Mouse (Mus musculus): ENCODE measurements around the gene Rab3il1. TPM values are rescaled to one million over a fixed set of nuclear protein-coding genes. Genes with fewer than 3 reads are reported as not detected.

Rab3il1 gene
- total RNA-seq, 2 experiments from 2014 or later = 7.9 to 8.7 TPM

DNA sequence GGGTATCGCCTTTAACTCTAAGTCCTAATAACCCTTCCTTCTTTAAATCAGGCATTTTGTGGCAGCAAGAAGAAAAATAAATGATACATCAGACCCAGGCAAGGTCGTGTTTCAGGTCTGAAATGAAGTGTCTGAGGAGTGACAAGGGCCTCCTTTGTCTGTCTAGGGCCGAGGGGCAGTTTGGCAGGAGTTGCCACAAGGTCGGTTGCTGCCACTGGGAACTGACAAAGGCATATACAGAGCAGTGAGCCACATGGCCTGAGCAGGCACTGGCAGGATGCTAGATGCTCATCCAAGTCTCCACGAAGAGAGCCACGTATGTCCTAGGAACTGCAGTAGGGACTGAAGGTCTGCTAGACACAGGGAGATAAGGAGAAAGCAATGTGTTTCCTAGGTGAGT is 76.9 kb downstream of the Rab3il1 start:
- no peak for DNase-seq
- intact Hi-C loops (cut with DNase I) = no loop called here

DNA sequence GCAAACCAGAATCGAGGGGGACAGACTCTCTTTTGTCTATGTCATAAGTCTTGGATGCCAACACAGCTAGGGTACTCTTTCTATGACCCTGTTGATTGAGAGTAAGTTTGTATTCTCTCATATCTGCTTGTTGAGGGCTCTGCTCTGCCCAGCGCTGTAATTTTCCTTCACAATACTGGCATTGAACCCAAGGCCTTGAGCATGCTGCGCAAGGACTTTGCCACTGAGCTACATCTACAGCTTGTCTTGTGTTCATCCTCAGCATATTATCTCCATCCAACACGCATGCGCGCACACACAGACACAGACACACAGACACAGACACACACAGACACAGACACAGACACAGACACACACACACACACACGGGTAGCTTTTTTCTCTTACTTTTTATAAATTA is 78.9 kb downstream of the Rab3il1 start:
- intact Hi-C loops (cut with DNase I) = no loop called here
- DNase-seq = no peak

DNA sequence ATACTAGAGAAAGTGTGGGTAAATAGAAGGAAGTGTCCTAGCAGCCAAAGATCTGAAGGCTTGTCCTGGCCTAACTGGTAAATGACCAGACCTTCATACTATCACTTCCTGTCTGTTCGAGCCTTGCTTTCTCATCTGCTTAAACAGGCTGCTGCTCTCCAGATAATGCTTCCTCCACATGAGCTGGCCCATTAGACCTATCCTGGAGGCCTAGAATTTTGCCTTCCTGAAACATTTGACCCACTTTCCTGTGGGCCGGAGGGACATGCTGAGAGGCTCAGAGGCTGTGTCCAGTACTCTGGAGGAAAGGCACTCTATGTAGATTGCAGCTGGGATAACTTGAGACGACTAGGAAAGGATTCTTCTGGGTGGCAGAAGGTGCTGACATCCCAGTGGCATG is 80.6 kb downstream of the Rab3il1 start:
- no peak for DNase-seq
- intact Hi-C loops (cut with DNase I) = no loop called here

DNA sequence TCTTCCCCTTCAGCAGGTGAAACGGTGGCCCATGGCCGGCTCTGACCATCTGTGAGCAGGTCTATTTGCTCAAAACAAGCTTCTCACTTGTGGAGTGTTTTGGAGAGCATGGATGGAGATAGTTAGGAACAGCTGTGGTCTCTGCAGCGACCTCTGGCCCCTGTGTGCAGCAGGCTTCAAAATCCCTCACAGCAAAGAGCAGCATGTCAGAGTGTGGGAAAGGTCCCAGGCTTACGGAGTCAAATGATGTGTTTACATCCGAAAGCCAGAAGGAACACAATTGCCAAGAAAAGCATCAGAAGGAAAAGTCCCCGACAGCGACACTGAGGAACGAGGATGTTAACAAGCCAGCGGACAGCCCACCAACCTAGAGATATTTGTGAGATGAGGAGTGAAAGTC is 84.0 kb downstream of the Rab3il1 start:
- intact Hi-C loops (cut with DNase I) = no loop called here
- no peak for DNase-seq

DNA sequence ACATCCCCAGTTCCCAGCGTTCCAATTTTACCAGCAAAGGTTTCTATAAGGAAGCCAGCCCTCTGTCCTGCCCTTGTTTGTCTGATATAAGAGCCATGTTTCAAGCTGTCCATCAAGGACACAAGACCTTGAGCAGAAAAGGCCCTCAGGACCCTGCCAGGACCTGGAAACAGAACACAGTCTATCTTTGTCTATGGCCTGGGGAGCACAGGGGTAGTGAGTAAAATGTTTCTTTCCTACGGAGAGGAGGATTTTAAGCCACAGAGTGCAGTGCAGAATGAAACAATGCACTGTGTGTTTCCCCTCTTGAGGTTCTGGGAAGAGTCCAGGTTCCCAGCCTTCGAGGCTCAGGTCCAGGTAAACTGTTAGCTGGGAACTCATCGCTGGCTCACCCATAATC is 85.5 kb downstream of the Rab3il1 start:
- no peak for DNase-seq
- intact Hi-C loops (cut with DNase I) = no loop called here

Other genes starting within 250 kb of the Rab3il1 start
- gene Scgb2a2, start 154.1 kb upstream of the Rab3il1 start, total RNA-seq (2021) = not detected
- 1 to 10 TPM; 6.6 TPM for gene Incenp, start 102.1 kb upstream of the Rab3il1 start, total RNA-seq (2021)
- 1,000 to 10,000 TPM; 2,889 to 3,152 TPM for gene Fth1, start 21.1 kb upstream of the Rab3il1 start, total RNA-seq (2021)
- under 1 TPM; 0.11 to 0.14 TPM for gene Best1, start within 50 bp of the Rab3il1 start, total RNA-seq (2021)
- gene Fads3, start 39.9 kb downstream of the Rab3il1 start, total RNA-seq (2021) = 10 to 100 TPM; 37.8 to 39.8 TPM
- 1 to 10 TPM; 4.8 to 6.8 TPM for gene Fads2, start 100.1 kb downstream of the Rab3il1 start, total RNA-seq (2021)
- gene Fads1, start 181.2 kb downstream of the Rab3il1 start, total RNA-seq (2021) = 10 to 100 TPM; 23.7 to 24.0 TPM
- gene Tmem258, start 202.3 kb downstream of the Rab3il1 start, total RNA-seq (2021) = 100 to 1,000 TPM; 173 to 180 TPM
- 1 to 10 TPM; 4.7 TPM for gene Fen1, start 202.5 kb downstream of the Rab3il1 start, total RNA-seq (2021)
- 1 to 10 TPM; 5.9 to 7.3 TPM for gene Myrf, start 239.1 kb downstream of the Rab3il1 start, total RNA-seq (2021)